Mouse (Mus musculus): ENCODE measurements around the gene 4930544G11Rik.

The 4930544G11Rik gene

GRCm38 (mm10) chr6:65952309-65952708 is at the start of gene 4930544G11Rik:
Gene 4930544G11Rik (plus strand): TSS chr6:65952609.
- DNase-seq, result no peak

- DNase-seq, result no peak
Observed at GRCm38 (mm10) chr6:65906657-65907182, 45.7 kb upstream of the 4930544G11Rik start.

- DNase-seq, result no peak
Observed at GRCm38 (mm10) chr6:65915421-65915820, 37.0 kb upstream of the 4930544G11Rik start.

GRCm38 (mm10) chr6:65921703-65922102 is 30.7 kb upstream of the 4930544G11Rik start:
- no peak for DNase-seq

- no peak for DNase-seq
Observed at GRCm38 (mm10) chr6:65923501-65924084, 28.8 kb upstream of the 4930544G11Rik start.

GRCm38 (mm10) chr6:65925737-65926333 is 26.6 kb upstream of the 4930544G11Rik start:
- no peak for DNase-seq

- peak; percentile 9 for DNase-seq
Observed at GRCm38 (mm10) chr6:65930523-65930922, 21.9 kb upstream of the 4930544G11Rik start.

GRCm38 (mm10) chr6:65932776-65933175 is 19.6 kb upstream of the 4930544G11Rik start:
- no peak for DNase-seq

GRCm38 (mm10) chr6:65933177-65933576 is 19.2 kb upstream of the 4930544G11Rik start:
- no peak for DNase-seq

GRCm38 (mm10) chr6:65935566-65936281 is 16.7 kb upstream of the 4930544G11Rik start:
- DNase-seq, result no peak

- DNase-seq, result no peak
Observed at GRCm38 (mm10) chr6:65950492-65950891, 1.9 kb upstream of the 4930544G11Rik start.

- no peak for DNase-seq
Observed at GRCm38 (mm10) chr6:65969386-65970111, 17.1 kb downstream of the 4930544G11Rik start.

- no peak for DNase-seq
Observed at GRCm38 (mm10) chr6:65970410-65970809, 18.0 kb downstream of the 4930544G11Rik start.

- no peak for DNase-seq
Observed at GRCm38 (mm10) chr6:65992081-65992480, 39.7 kb downstream of the 4930544G11Rik start.

GRCm38 (mm10) chr6:65998343-65998742 is 45.9 kb downstream of the 4930544G11Rik start:
- DNase-seq, result no peak
